Mouse (Mus musculus) gastrocnemius, postnatal 25 days (tissue): ENCODE data around the gene Acer3. TPM values are rescaled to one million over a fixed set of nuclear protein-coding genes. Genes with fewer than 3 reads are reported as not detected.
"Not testable (repeated sequence)": the region's sequence is repeated elsewhere in the genome, so short reads cannot be mapped to it uniquely, and the experiment has no call there.

Source experiments
- DNase-seq: peaks from one replicate; pipeline ENCODE4 v3.0.0; 2022
- total RNA-seq, 2 experiments: library from RNA; stranded (reverse); gene quantifications; 1 replicate in 1 of 2; 2 replicates in 1 of 2; pipeline ENCODE4 v1.2.3; 2021

Acer3 gene
- total RNA-seq, 2 experiments from 2014 or later = 4.5 to 5.0 TPM

DNA sequence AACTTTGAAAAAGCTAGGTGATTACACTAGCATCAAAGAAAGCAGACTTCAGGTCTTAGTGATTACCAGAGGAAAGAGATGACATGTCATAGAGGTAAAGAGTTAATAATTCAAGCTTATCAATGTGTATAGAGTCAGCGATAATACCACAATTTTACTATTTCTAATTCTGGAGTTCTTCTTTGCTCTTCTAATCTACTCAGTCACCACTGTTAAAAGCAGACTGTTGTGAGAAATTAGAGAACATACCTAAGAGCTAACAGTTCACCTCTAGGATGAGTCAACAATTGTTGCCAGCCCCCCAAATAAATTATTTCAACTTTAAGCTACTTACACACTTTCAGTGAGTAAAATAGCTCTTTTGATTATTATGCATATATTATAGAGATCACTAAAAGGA is 28.1 kb downstream of the Acer3 start:
- DNase-seq = no peak

- DNase-seq = no peak
Measured at GRCm38 (mm10) chr7:98289585-98289984, 31.4 kb downstream of the Acer3 start.

GRCm38 (mm10) chr7:98276263-98276662 is 44.7 kb downstream of the Acer3 start:
- no peak for DNase-seq

DNA sequence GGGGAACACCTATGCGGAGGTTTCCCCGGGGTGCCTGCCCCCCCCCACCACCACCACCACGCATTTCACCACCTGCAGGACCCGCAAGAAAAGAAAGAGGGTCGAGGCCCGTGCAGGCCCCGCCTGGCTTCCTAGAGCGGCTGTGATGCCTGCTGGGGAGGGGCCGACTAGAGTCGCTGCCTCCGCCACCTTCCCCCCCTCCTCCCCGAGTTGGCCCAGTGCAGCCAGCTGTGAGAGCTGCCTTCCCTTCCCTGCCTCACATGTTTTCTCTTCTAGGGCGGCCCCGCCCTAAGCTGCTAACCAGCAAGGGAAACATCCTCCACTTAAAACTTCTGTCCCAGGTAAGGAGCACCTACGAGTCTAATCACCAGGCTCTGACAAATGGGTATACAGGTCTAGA is 52.8 kb downstream of the Acer3 start:
- DNase-seq = not testable (repeated sequence)

DNA sequence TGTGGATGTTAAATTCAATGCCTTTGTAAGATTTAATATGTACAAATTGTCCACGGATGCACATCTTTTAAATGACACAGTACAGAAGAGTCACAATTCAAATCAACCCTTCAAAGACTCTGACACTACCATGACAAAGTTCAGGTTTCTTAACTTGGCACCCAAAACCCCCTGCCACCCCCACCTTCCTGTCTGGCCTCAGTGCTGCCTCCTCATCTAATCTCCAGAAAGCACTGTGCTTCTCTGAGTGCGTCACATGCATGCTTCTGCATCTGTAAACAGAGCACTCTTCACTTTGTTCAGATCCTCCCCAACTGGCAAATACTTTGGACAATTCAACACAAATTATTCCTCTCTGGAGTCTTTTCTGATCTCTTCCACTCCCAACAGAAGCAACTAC is 68.5 kb downstream of the Acer3 start:
- DNase-seq = no peak

GRCm38 (mm10) chr7:98236686-98237359 is 84.2 kb downstream of the Acer3 start:
- peak; percentile 36 for DNase-seq

DNA sequence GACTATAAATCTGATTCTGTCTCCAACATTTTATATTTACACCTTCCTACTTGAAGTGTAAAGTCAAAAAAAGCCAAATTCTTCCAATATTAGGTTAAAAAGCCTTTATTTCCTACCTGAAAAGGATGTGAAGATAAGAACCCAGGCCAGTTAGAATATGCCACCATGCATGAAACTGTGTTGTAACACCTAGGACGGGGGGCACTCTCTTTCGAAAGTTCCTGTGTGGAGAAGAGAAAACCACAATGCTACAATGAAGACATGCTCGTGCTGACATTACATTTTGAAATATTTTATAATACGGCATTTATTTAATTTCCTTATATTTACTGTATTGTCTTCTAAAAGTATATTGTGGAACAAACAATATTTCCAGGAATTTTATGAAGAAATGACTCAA is 97.2 kb downstream of the Acer3 start:
- DNase-seq = no peak

DNA sequence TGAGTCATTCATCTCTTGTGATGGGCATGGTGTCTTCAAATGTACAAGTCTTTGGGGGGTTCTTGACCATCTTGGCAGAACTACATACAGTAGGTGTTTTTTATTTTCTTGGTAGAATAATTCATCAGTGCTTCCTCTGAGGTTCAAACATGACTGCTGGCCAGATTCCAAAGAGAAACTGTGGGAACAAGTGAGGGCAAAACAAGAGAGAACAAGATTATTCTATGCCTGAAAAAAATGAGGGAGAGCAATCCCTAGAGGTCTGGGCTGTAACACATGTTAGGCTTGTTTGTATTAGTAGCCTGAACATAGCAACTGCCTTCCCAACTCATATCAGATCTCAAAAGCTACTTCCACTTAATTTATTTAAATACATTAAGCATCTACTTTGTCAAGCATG is 104.3 kb downstream of the Acer3 start:
- no peak for DNase-seq

GRCm38 (mm10) chr7:98202946-98203345 is 118.1 kb downstream of the Acer3 start:
- DNase-seq = no peak

- no peak for DNase-seq
Measured at GRCm38 (mm10) chr7:98201493-98202028, 119.4 kb downstream of the Acer3 start.

DNA sequence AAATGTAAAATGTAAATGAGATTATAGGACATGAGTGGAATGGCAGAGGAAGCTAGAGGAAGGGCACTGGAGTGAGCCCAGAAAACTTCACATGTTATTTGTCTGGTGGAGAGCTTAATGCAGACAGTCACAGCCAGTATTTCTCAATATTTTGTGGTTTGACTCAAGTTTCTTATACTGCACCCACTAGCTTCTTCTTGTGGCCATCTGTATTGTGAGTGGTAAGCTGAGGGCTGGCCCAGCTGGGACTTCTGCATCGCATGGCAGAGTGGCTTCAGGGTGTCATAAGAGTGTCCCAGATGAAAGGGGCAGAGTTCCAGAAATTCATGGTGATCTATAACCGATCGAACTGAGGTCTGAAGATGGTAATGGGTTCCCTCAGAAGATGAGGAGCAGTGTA is 120.6 kb downstream of the Acer3 start:
- no peak for DNase-seq

GRCm38 (mm10) chr7:98199381-98199780 is 121.6 kb downstream of the Acer3 start, which contains the start of gene B3gnt6:
B3gnt6 (minus strand) TSS chr7:98199481.
- no peak for DNase-seq

DNA sequence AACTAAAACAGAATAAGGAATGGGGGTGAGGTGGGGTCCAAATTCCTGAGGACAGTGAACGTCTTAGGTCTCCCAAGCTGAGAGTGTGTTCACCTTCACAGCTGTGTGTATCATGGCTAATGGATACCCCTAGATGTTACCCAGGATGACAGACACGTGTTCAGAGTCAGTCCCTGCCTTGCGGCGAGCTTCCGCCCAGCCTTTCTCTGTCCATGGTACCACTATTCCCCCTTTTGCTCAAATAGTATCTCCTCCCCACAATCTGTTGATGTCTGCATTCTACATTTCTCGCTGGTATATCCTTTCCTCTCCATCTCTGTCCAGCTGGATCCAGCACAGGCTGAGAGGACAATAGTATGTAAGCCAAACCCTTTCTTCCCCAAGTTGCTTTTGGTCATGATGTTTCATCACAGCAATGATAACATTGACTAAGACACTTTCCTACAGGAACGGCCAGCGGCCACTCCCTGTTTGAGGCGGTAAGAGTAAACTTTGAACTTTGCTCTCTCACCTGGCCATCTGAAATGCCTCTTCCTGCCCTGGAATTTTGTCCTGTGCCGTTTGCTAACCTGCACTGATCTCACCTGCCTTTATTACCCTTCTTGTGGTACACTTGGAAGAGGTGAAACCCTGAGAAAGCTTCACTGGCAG is 125.7 kb downstream of the Acer3 start:
- no peak for DNase-seq

- DNase-seq = no peak
Measured at GRCm38 (mm10) chr7:98194026-98194792, 126.8 kb downstream of the Acer3 start.

DNA sequence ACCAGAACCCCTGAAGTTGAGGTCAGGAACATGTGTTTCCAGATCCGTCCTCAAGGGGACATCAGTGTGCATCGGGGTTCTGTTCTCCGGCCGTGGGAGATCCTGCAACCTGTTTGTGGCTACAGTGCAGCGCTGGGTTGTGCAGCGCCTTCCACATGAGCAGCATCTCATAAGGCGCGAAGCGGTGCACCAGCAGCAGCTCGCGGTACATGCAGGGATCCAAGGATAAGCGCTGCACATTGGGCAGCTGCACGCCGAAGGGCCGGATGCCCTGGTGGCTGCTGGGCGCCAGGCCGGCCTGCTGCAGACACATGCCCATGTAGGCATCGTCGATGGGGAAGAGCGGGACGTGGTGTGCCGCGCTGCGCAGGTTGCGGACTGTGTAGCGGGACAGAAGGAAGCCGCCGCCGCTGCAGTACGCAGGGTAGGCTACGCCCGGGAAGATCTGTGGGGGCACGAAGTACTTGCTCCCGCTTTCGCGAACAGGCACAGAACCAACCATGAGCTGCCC is 127.4 kb downstream of the Acer3 start:
- no peak for DNase-seq

DNA sequence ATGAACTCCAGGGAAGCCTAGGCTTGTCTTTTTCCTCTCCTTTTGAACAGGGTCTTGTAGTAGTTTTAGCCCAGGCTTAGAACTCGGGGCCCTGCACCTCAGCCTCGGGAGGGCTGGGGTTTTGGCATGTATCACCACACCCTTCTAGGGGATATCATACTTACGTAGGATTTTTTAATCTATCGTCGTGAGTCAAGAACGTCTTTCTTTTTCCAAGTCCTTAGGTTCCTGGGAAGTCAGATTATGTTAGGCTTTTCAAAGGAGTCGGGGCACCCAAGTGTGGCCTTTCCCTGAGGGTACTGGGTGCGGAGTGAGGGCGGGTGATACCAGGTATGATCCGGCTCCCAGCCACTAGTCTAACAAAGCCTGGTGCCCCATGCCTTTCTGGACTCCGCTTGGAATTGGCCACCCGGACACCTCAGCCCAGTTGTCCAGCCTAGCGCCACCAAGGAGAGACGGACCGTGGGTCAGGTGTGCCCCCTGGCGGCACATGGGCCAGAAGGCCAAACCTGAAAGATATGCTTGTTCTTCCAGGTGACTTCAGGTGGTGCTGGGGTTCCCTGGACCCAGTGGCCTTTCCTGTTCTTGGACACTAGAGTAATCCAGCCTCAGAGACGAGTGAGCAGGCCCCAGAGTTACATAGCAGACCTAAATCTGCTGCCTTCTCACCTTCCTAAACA is 129.3 kb downstream of the Acer3 start:
- DNase-seq = no peak

- no peak for DNase-seq
Measured at GRCm38 (mm10) chr7:98190578-98190977, 130.4 kb downstream of the Acer3 start.

DNA sequence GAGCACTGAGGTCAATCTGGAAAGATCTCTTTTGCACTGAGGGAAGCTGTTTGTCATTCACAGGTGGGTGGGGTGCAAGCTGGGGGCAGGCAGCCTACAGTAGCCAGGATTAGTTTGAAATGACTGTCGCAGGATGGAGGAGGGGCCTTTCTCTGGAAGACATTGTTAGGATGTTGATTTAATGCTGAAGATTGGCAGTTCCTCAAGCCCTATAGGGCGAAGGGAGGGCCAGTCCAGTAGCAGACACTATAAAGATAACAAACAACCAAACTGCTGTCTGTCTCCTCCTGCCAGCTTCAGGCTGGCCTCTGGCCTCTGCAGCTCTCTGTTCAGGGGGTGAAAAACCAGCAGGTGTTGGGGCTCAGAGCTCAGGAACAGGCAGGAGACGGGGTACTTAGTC is 131.3 kb downstream of the Acer3 start:
- DNase-seq = no peak

- DNase-seq = no peak
Measured at GRCm38 (mm10) chr7:98188680-98189079, 132.3 kb downstream of the Acer3 start.

DNA sequence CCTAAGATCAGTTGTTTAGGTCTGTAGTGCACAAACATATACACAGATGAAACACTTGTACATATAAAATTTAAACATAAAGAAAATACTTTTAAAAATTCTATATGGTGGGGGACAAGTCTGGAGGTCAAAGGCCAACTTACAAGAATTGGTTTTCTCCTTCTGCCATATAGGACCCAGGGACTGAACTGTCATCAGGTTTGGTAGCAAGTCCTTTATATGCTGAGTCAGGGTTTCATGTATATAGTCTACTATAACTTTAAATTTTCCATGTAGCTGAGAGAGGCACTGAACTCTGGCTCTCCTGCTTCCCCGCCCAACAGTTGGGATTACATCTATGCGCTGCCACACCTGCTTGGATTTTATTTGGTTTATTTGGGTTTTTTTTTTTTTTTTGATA is 132.8 kb downstream of the Acer3 start:
- DNase-seq = no peak

DNA sequence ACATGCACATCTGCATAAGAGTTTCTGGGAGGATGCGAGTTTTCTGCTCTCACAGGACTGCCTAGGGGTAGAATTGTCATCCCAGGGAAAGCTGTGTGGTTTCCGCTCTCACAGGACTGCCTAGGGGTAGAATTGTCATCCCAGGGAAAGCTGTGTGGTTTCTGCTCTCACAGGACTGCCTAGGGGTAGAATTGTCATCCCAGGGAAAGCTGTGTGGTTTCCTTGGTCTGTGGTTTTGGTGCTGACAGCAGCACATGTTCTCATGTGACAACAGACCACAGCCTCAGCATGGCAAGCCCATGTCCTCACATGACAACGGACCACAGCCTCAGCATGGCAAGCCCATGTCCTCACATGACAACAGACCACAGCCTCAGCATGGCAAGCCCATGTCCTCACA is 133.7 kb downstream of the Acer3 start:
- DNase-seq = not testable (repeated sequence)

GRCm38 (mm10) chr7:98186637-98187036 is 134.4 kb downstream of the Acer3 start:
- no peak for DNase-seq
